Mouse (Mus musculus) ovary, postnatal 10 days (tissue): ENCODE data around the gene Atrnl1.
"Not testable (repeated sequence)": the region's sequence is repeated elsewhere in the genome, so short reads cannot be mapped to it uniquely, and the experiment has no call there.

ENCODE experiments used
- DNase-seq: peaks from one replicate; pipeline ENCODE4 v3.0.0; 2022; ENCODE audit warnings: low spot score

Atrnl1 gene

DNA sequence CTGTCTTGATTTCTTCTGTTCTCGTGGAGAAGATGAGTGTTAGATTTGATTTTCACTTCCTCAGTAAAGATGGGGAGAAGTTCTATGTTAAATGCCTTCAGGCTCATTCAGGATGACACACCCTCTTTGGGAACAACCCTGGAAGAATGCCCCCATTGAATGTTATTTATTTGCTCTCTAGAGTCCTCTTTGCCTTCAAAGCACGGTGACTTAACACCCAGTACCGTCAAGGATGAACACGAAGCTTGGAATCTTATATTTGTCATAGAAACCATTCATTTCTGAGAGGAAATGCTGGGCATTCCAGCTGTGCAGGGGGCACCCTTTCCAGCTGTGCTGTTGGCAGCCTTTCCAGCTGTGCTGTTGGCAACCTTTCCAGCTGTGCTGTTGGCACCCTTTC is 212.6 kb downstream of the Atrnl1 start:
- DNase-seq: no peak

DNA sequence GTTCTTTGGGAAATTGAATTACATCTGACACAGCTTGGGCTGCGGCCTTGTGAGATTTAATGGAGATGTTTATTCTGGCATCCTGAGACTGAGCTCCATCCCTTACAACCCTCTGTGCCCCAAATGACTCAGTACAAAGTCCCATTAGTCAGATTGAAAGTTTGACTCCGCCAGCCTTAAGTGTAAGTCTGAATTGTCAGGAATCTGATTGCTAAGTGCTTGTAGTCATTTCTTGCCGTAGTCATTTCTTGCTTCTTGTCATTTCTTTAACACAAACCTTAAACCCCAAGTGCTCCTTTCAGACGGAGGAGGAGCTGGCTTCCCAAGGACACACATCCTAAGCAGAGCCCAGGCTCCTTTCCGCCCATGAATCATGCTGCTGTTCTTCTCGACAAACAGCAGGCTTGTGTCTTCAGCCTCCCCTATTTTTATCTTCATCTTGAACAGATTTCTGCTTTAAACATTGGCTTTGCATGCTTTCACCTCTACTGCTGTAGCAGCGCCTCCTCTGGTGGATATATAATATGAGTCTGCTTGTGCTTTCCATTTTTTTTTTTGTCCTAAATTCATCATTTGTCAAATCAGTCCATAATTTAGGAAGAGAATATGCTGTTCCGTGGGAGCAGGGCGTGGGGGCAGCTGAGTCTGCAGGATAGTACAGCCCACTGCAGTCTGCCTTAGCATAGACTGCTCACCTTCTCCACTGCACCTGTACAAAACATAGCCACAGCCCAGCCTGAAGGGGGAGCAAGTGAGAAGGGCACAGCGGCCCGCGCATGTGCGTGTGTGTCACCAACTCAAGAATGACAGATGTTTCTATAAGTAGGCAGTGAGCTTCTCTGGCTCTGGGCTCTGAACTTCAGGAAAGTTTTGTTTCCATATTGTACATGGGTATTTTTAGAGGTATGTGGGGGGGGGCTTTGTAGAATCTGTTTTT is 214.7 kb downstream of the Atrnl1 start:
- no peak for DNase-seq

DNA sequence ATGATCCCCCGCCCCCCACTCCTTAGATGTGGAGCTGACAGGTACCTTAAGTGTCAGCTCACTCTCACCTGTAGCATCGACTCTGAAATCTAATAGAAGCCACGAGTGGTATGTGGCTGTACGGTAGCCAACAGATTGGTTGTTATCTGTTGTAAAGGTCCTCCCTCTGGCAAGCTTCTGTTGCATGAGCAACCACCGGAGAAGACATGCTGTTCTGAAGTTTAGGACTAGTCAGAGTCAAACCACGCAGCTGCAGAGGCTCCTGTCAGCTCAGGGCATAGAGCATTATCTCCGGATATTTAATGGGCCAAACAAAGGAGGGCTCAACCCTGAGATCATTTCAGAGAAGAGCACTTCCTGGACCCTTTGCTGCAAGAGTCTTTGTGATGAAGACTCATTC is 222.2 kb downstream of the Atrnl1 start:
- no peak for DNase-seq

DNA sequence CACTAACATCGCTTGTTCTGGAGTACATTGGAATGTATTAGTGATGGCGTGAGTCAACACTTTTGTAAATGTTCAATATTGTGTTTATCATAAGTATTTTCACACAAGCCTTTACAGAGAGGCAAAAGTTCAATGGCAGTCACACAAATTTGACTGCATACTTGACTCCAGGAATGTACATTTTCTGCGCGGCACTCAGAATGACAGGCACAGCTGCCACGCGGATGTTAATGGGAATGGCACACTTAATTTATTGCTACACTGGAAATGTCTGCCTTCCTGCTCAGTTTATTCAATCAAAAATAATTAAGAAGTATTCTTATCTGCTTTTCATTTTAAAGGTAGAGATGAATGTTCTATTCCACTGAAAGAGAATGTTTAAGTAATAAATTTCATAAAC is 227.0 kb downstream of the Atrnl1 start:
- DNase-seq: no peak

DNA sequence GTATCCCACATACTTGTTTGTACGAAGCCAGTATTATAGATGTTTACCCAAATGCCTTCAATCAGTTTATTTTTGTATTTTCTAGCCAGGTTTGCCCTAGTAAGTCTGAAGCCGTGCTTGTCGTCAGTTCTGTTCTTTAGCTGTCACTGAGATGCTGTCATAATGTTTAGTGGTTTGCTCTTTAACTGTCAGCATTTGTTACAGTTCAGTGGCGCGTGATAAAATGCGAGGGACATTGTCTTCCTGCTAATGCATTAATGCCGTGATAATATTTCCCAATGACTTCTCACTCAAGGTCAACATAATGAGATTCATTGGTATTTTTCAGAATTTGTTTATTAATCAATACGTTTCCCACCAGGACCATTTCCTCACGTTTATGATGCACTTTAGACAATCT is 227.7 kb downstream of the Atrnl1 start:
- no peak for DNase-seq

DNA sequence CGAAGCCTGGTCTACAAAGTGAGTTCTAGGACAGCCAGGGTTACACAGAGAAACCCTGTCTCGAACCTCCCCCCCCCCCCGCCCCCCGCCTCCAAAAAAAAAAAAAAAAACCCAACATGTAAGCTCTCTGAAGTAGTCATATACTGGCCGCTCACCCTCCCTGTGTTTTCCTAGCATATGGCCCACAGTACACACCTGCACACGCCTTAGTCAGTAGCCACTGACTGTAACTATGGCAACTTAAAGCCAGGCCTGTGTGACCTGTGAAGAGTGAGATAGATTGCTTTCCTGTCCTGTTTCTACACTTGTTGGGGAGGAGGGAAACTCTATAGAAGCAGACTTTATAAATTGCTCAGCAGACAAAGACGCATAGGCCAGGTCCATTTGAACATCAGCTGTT is 239.1 kb downstream of the Atrnl1 start:
- no peak for DNase-seq

DNA sequence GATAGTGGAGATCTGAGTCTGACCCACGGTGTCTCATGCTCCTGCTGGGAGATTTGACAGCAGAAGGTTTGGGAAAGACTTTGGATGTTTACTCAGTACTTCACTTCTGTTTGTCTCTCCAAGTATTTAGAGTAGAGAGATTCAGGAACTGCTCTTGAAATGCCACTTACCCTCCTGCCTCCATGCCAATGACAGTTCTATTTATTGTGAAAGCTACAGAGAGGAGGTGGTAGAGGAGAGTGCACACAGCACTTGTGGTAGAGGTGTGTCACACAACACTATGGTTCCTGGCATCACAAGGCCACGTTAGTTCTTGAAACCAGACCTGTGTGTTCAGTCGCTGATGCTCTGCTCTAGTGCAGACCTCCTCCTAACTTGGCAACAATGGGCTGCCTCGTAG is 257.5 kb downstream of the Atrnl1 start:
- no peak for DNase-seq

DNA sequence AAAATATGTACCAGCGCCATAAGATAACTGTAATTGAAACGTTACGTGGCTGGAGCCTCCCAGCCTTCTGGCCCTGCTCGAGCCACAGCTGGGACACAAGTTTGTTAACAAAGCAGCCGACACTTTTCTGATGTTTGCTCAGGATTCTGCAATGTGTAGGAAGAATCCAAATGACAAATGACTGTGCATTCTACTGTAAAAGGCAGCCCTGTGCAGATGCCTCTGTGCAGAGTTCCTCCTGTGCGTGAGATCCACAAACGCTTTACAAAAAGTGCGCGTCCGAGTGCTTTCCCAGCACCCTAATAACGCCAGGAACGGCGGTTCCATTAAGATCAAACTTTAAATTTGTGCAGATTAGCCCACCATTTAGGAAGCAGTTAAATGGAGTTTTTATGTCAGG is 260.0 kb downstream of the Atrnl1 start:
- no peak for DNase-seq

DNA sequence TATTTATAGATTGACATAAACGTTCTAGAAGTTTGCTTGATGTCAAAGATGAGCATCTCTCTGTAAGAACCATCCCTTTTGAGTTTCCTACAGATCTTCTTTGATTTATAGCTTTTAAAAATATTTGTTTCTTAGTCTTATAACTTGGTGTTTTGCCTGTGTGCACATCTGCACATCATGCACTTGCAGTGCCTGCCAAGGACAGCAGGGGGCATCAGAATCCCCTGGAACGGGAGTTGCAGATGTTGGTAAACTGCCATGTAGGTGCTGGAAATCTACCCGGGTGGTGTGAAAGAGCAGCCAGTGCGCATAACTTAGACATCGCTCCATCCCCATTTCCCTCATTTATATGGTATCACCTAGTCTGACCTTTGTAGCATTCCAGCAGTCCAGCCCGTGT is 265.2 kb downstream of the Atrnl1 start:
- DNase-seq: no peak

DNA sequence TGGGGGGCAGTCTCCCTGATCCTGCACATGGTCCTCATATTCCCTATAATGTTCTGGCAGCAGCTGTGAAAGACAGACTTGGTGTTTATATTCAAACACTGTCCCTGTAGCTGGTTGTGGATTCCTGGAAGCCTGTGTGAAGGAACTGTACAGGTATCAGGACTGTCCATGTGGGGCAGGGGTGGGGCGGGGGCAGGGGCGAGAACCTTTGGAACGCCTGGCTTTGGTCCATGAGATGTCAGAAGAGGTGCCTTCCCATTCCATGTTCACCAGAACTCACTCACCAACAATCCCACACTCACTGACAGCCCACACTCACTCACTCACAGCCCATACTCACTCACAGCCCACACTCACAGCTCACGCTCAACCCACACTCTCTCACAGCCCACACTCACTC is 266.5 kb downstream of the Atrnl1 start:
- DNase-seq: no peak

DNA sequence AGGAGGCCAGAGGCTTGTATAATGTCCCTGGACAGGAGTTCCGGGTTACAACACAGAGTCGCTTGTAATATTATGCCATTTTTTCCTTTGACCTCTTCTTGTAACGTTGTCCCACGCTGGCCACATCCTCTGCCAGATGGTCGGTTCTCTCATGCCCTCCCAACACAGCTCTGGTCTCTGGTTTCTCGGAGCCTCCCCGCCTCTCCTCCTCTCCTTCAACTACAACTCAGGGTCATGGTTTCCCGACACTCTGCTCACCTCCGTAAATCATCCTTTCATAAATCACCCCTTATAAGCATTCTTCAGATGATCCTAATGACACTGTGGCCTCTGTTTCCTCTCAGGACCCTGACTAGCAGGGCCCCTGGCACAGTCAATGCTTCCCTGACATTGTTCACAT is 267.7 kb downstream of the Atrnl1 start:
- no peak for DNase-seq

DNA sequence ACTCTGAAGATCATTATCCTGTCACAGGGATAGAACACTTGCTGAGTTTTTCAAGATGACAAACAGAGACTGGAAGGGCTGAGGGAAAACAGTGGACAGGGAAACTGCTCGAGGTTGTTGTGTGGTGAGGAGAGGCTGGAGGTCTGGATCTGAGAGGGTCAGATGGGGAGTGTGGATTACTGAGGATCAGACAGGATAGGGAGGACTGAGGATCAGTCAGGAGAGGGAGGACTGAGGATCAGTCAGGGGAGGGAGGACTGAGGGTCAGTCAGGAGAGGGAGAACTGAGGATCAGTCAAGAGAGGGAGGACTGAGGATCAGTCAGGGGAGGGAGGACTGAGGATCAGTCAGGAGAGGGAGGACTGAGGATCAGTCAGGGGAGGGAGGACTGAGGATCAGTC is 269.0 kb downstream of the Atrnl1 start:
- not testable (repeated sequence) for DNase-seq

DNA sequence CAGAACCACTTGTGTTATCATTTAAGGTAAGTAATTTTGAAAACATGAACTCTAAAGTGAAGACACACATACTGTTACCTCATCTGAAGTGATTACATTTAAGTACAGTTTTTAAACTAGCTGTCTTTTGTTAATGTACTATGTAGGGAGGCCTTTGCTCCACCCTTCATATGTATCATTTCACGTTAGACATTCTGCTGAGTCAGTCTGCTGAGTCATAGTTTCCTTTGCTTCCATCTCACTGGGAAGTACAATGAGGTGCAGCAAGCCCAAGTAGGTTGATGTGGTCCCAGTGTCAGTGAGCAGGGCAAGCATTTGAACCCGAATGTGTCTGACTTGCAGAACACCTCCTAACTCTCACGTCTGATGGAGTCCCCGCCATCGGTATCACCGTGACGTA is 271.1 kb downstream of the Atrnl1 start:
- DNase-seq: no peak

DNA sequence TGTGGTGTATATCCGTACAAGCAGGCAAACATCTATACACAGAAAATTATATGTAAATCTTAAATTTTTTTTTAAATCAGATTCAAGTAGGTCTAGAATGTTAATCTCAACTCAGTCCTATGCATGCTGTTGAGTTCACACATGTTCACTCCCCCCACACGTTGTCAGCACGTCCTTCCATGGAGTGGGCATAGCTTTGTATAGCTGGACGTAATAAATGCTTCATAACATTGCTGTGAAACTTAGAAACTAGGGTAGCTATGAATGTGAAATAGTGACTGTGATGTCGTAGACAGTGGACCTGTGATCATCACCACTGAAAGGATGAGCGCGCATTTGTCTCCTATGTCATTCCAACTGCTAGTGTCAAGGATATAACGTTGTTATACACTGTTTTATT is 278.0 kb downstream of the Atrnl1 start:
- DNase-seq: no peak

DNA sequence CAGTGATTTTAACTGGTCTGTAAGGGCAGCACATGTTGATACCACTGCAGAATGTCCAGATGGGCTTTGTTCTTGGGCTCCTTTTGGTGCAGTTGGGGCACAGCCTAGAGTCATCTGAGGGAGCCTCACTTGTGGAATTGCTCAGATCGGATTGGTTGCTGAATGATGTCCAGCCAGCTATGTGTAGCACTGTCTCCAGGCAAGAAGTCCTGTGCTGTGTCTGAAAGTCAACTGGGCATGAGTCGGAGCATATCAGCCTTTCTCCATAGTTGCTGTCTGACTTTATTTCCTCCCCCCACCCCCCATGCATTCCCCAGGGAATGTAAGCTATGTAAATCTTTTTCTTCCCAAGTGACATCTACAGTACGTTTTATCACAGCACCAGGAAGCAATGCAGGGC is 278.9 kb downstream of the Atrnl1 start:
- no peak for DNase-seq

DNA sequence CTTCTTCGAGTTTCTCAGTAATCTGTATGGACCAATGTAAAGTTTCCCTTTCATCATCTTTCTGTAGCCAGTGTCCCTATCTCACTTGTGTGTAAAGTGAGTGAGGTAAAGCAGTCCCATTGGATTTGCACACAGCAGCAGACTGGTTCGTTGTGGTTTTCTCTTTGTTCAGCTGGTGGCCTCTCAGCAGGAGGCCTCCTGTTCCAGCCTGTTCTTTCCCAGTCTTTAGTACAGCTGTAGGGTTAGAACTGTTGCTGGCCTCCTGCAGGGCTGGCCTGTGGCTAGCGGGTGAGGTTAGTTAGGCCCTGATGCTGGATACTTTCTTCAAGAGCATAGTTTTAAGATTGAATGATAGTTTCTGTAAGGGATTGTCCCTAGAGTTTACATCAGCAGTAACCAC is 280.1 kb downstream of the Atrnl1 start:
- no peak for DNase-seq

DNA sequence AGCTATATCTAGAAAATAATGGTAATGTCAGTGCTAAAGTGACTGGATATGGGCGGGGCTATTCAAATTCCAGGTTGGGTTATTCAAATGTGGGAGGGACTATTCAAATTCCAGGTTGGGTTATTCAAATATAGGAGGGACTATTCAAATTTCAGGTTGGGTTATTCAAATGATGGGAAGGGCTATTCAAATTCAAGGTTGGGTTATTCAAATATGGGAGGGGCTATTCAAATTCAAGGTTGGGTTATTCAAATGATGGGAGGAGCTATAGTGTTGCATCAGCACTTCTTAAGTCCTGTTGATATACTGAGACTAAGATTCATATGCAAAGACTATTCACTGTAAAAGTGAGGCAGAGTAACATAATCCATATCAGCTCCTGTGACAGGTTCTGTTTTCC is 283.4 kb downstream of the Atrnl1 start:
- no peak for DNase-seq

DNA sequence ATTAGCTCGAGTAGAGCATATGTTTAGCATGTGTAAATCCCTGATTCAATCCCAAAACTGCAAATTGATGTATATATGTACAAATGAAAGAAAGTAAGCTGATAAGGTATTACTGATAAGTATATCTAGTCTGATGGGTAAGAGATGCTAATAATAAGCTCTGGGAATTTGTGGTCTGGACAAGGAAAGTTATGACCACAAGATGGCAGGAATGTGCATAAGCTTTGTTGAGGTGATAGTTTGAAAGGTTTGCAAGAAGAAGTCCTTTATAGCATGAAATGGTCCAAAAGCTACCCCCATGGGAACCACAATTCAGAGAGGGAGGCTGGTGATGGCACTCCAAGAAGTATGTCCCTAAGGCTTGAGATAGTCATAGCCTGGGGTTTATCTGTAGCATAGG is 289.2 kb downstream of the Atrnl1 start:
- DNase-seq: no peak

DNA sequence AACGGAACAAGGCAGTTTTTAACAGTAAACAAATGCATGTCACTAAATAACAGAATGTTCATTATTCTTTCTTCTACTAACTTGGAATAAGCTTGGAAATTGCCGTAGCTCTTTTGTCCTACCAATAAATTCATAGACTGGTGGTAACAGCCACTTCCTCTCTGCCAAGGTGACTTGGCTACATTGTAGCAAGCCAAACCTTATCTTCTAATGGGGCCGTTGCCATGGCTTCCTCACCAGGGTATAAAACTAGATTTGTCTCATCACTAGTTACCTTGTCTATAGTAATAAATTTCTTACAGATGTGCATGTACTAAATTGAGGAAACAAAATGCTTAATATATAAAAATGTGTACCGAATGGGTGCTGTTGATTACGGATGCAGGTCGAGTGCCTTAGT is 298.6 kb downstream of the Atrnl1 start:
- DNase-seq: no peak

DNA sequence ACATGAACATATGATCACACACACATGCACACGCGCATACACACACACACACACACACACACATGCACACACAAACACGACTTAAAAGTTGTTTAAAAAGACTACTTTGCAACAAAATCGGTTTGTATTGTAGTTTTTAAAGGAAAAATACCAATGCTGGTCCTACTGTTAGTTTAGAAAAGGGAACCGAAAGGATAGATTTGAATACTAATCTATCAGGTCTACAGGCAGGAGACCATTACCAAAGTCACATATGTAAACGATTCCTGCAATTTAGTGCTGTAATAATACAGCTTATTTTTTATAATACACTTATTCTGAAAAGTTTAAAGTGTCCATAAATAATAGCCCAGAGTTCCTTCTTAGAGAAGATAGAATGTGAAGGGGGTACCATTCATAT is 299.8 kb downstream of the Atrnl1 start:
- no peak for DNase-seq

DNA sequence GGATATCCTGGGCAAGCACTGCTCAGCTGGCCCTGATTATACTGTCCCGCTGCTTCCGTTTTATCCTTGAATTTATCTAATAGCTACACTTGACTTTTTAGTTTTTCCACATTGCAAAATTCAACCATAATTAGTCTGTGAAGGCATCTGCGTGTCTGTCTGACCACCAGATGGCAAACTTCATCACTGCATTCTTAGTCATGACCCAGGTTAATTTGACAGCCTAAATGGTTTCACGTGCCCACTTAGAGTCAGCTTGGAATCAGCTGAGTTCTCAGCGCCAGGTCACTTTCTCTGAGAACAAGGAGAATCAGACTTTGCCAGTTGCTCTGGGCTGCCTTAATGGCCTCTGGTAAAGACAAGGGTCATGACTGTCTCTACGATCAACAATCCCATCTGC is 305.5 kb downstream of the Atrnl1 start:
- no peak for DNase-seq

DNA sequence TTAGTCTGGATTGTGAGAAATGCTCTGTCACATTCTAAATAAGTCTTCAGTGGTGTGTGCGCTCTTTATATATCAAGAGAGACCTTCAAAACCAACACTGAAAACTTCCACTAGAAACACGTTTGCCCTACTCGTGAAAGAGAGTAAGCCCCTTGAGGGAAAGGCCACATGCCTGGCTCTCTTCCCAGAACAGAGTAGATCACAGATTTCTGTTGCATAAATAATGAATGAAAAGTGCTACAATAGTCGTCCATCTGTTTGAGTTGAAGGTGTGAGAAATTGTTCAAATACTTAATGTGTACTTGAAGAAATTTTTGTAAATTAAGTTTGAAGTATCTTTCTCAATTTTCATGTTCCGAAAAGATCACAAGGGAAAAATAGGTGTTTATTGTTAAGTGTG is 312.2 kb downstream of the Atrnl1 start:
- DNase-seq: no peak

DNA sequence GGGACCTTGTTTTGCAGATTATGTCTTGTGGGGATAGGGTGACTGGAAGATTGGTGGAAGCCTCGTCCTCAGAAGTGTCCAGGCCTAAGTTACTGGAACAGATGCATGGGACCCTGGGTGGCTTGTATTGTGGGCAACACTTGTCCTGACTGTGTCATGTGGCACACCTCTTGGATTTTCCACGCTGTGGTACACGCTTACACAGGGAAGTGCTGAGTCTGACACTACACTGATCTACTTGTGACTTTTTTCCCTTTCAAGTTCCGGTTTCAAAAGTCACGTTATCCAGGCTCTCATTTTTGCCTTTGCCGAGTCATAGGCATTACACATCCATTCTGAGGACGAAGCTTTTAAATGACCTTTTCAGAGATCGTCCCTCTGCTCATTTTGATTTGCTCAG is 314.0 kb downstream of the Atrnl1 start:
- DNase-seq: no peak

DNA sequence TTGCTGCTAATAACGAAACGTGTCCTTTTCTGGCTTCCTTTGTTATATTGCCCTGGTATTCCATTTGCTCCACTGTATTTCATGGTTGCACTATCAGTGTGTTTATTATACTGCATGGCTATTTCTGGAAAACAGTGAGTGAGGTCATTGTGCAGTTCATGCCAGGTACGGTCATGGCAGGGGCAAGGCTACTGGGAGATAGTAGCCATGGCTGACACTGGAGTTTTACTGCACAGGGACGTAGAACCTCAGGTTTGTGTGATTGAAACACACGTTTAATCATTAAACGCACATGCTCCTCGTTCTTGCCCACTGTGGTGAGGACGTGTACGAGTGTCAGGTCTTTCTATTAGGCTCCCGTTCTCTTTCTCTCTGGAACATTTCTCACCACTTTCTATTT is 314.8 kb downstream of the Atrnl1 start:
- no peak for DNase-seq
